Mouse (Mus musculus) B cell, adult 62 days (primary cell): ENCODE data around the gene Rab5c. TPM values are rescaled to one million over a fixed set of nuclear protein-coding genes. Genes with fewer than 3 reads are reported as not detected.

Experiments used
- total RNA-seq: library from RNA; stranded (reverse); gene quantifications from 4 replicates; pipeline ENCODE4 v1.2.4, GENCODE M21; 2023

Gene Rab5c
- 123 to 134 TPM (median 127 TPM) in 4 replicates for total RNA-seq

GRCm38 (mm10) chr11:100738066-100738604, at the start of gene Rab5c:
Rab5c (minus strand) TSS chr11:100738215.

GRCm38 (mm10) chr11:100770646-100771408, 32.8 kb upstream of the Rab5c start, which contains the start of gene Ghdc:
Ghdc (minus strand) TSS chr11:100770957.

GRCm38 (mm10) chr11:100762831-100763230, 24.8 kb upstream of the Rab5c start, which contains the start of gene Hcrt:
Hcrt (minus strand) TSS chr11:100762931.

GRCm38 (mm10) chr11:100759611-100760233, 21.7 kb upstream of the Rab5c start, which contains the start of gene Kcnh4:
Kcnh4 (minus strand) TSS chr11:100759942.

GRCm38 (mm10) chr11:100713735-100714533, 24.1 kb downstream of the Rab5c start, which contains the start of gene Hspb9:
Hspb9 (plus strand) TSS chr11:100713850.

GRCm38 (mm10) chr11:100711783-100712615, 26.0 kb downstream of the Rab5c start, which contains the start of gene Kat2a:
Kat2a (minus strand) TSS chr11:100712465.

GRCm38 (mm10) chr11:100703851-100704531, 34.0 kb downstream of the Rab5c start, which contains the start of gene Dhx58:
Dhx58 (minus strand) TSS chr11:100704271.

GRCm38 (mm10) chr11:100692164-100692616, 45.8 kb downstream of the Rab5c start, which contains the start of gene Zfp385c:
Zfp385c (minus strand) TSS chr11:100692455.

Other genes with a start within 250 kb of the Rab5c start
- 153 to 164 TPM (median 163 TPM) in 4 replicates for gene Acly, start 210.2 kb downstream of the Rab5c start, total RNA-seq
- gene Ttc25, start 192.6 kb downstream of the Rab5c start, total RNA-seq = 0.39 to 1.3 TPM (median 0.70 TPM) in 4 replicates
- gene Cnp, start 163.3 kb downstream of the Rab5c start, total RNA-seq = 146 to 163 TPM (median 154 TPM) in 4 replicates
- 18.9 to 25.1 TPM (median 22.7 TPM) in 4 replicates for gene Nkiras2, start 119.0 kb downstream of the Rab5c start, total RNA-seq
- 374 to 427 TPM (median 395 TPM) in 4 replicates for gene Dnajc7, start 118.0 kb downstream of the Rab5c start, total RNA-seq
- not detected in 4 replicates for gene Zfp385c, start 45.8 kb downstream of the Rab5c start, total RNA-seq
- gene Dhx58, start 33.9 kb downstream of the Rab5c start, total RNA-seq = 14.2 to 20.9 TPM (median 18.3 TPM) in 4 replicates
- 36.7 to 39.7 TPM (median 38.7 TPM) in 4 replicates for gene Kat2a, start 25.8 kb downstream of the Rab5c start, total RNA-seq
- not detected in 4 replicates for gene Hspb9, start 24.4 kb downstream of the Rab5c start, total RNA-seq
- gene Kcnh4, start 21.7 kb upstream of the Rab5c start, total RNA-seq = 8.1 to 10.4 TPM (median 9.4 TPM) in 4 replicates
- not detected in 4 replicates for gene Hcrt, start 24.7 kb upstream of the Rab5c start, total RNA-seq
- 21.1 to 24.9 TPM (median 23.1 TPM) in 4 replicates for gene Ghdc, start 32.7 kb upstream of the Rab5c start, total RNA-seq
- gene Stat5b, start 112.5 kb upstream of the Rab5c start, total RNA-seq = 63.6 to 80.0 TPM (median 72.1 TPM) in 4 replicates
- gene Stat5a, start 121.1 kb upstream of the Rab5c start, total RNA-seq = 37.4 to 39.2 TPM (median 38.4 TPM) in 4 replicates
- gene Stat3, start 201.3 kb upstream of the Rab5c start, total RNA-seq = 260 to 282 TPM (median 268 TPM) in 4 replicates
- gene Cavin1, start 232.7 kb upstream of the Rab5c start, total RNA-seq = 0.27 to 0.88 TPM in 2 of 4 replicates, not detected in the others